Mouse (Mus musculus) cerebellum, adult 2 months (tissue): ENCODE measurements around the gene D130052B06Rik. TPM values are rescaled to one million over a fixed set of nuclear protein-coding genes. Genes with fewer than 3 reads are reported as not detected.

Experiments used
- DNase-seq, 2 experiments: peaks; one replicate each; pipeline ENCODE4 v3.0.0; 2021
- H3K27ac ChIP-seq: fragments of 200-500 bp; 2 replicates; pipeline ENCODE4 v1.5.1; 2012; ENCODE audit warnings: low read length, control low read depth, inconsistent platforms; ENCODE audit not compliant: insufficient read depth
- H3K27me3 ChIP-seq: fragments of 200-500 bp; 2 replicates; pipeline ENCODE4 v1.6.1; 2012; ENCODE audit warnings: inconsistent platforms, mild to moderate bottlenecking, low read length, moderate library complexity; ENCODE audit not compliant: control insufficient read depth, insufficient read depth
- H3K4me1 ChIP-seq: fragments of 200-500 bp; 2 replicates; pipeline ENCODE4 v1.6.1; 2011; ENCODE audit warnings: low read length; ENCODE audit not compliant: control insufficient read depth, insufficient read depth
- H3K4me3 ChIP-seq: fragments of 200-500 bp; replicated peaks from 2 replicates; pipeline ENCODE3; 2011; ENCODE audit warnings: mild to moderate bottlenecking, low read depth, low read length, control low read depth; ENCODE audit not compliant: insufficient read depth
- CTCF ChIP-seq: fragments of 200-500 bp; IDR thresholded peaks from 2 replicates; pipeline ENCODE4 v1.5.1; 2011; ENCODE audit warnings: low read depth, mild to moderate bottlenecking, control low read depth, low read length, moderate library complexity, borderline replicate concordance; ENCODE audit not compliant: insufficient read depth
- POLR2A ChIP-seq: fragments of 200-500 bp; IDR thresholded peaks from 2 replicates; pipeline ENCODE4 v1.6.1; 2011; ENCODE audit warnings: low read length, control low read depth, borderline replicate concordance; ENCODE audit not compliant: insufficient read depth
- WGBS: fragments of 180-500 bp; shearing (Covaris S2); methylation state at CpG from one replicate; pipeline ENCODE4 v1.1.7; 2018; 5-methylcytosine and 5-hydroxymethylcytosine counted together
- polyA plus RNA-seq: library from polyadenylated mRNA; depleted of rRNA; stranded (reverse); fragments of >200 nt; gene quantifications from 2 replicates; pipeline ENCODE4 v1.2.3, GENCODE M21; 2012

D130052B06Rik gene
- polyA plus RNA-seq, 1 experiment = not detected

DNA sequence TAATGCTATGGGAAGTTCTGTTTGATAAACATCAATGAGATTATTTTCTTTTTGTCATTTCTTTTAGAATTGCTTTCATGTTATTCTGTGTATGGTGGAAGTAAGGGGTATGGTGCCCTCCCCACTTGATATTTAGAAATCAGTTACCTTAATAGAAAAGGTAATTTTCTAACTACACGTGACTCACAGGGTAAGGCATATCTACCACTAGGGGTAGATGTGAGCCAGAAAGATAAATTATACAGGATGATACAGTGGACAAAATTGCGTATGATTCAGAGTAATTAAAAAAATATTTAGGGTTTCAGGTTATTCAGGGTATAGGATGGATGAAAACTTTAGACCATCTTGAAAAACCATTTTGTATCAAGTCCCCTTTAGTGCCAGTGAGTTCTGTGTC lies 50.3 kb downstream of the D130052B06Rik start:
- WGBS = 74% methylated on average over 2 of the region's 2 CpGs
- no peak for TF ChIP-seq CTCF
- TF ChIP-seq POLR2A = no peak
- Histone ChIP-seq H3K27ac (no peak overlapping the region), H3K27me3 (no peaks in the 10 kb centered on the region), H3K4me3 (no peak overlapping the region), H3K4me1 (no peaks in the 10 kb centered on the region)
- DNase-seq = no peak

- WGBS = 86% methylated on average over 2 of the region's 2 CpGs
- Histone ChIP-seq H3K4me1 (no peaks in the 10 kb centered on the region), H3K4me3 (no peak overlapping the region), H3K27me3 (no peaks in the 10 kb centered on the region), H3K27ac (no peak overlapping the region)
- TF ChIP-seq CTCF = no peak
- TF ChIP-seq POLR2A = no peak
- no peak for DNase-seq
These were observed 55.4 kb downstream of the D130052B06Rik start for GRCm38 (mm10) chr11:33654485-33654884.

GRCm38 (mm10) chr11:33655221-33655620 lies 56.1 kb downstream of the D130052B06Rik start:
- no peak for DNase-seq
- no peaks in the 10 kb centered on the region for H3K27me3 ChIP-seq
- H3K27ac ChIP-seq = no peak overlapping the region
- H3K4me3 ChIP-seq = no peak overlapping the region
- no peak for TF ChIP-seq CTCF
- no peak for TF ChIP-seq POLR2A
- 71% methylated on average over 3 of the region's 3 CpGs for WGBS
- H3K4me1 ChIP-seq = no peaks in the 10 kb centered on the region

GRCm38 (mm10) chr11:33655861-33656593 lies 56.9 kb downstream of the D130052B06Rik start:
- no peaks in the 10 kb centered on the region for H3K4me1 ChIP-seq
- no peaks in the 10 kb centered on the region for H3K27me3 ChIP-seq
- H3K4me3 ChIP-seq = no peak overlapping the region
- H3K27ac ChIP-seq = no peak overlapping the region
- no peak for TF ChIP-seq CTCF
- no peak for TF ChIP-seq POLR2A
- no peak for DNase-seq
- WGBS = 74% methylated on average over 7 of the region's 7 CpGs

- no peak for TF ChIP-seq CTCF
- no peak for TF ChIP-seq POLR2A
- Histone ChIP-seq H3K4me3 (no peak overlapping the region), H3K27ac (no peak overlapping the region), H3K27me3 (no peaks in the 10 kb centered on the region), H3K4me1 (no peaks in the 10 kb centered on the region)
- no peak for DNase-seq
- 87% methylated on average over 13 of the region's 13 CpGs for WGBS
These were observed 61.2 kb downstream of the D130052B06Rik start for GRCm38 (mm10) chr11:33660016-33660913.

- TF ChIP-seq POLR2A (no peak), CTCF (no peak)
- no peaks in the 10 kb centered on the region for H3K4me1 ChIP-seq
- H3K27me3 ChIP-seq = no peaks in the 10 kb centered on the region
- WGBS = 89% methylated on average over 2 of the region's 2 CpGs
- H3K4me3 ChIP-seq = no peak overlapping the region
- H3K27ac ChIP-seq = no peak overlapping the region
- DNase-seq = no peak
These were observed 64.5 kb downstream of the D130052B06Rik start for GRCm38 (mm10) chr11:33663599-33663998.

DNA sequence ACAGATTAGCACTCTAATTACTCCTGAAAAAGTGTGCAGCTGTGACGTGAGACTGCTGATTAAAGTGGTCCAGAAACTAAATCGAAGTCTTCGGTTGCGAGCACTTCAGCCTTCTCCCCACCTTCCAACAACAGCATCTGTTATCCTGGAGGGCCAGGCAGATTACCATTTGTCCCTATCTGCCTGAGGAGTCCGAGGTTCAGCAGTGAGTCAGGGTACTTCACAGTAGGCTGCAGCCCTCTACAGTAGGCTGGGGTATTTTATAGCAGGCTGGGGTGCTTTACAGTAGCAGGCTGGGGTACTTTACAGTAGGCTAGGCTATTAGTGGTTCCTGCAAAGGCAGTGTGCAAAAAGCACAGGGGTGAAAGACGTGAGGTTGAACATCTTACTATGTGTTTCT lies 69.3 kb downstream of the D130052B06Rik start:
- TF ChIP-seq POLR2A (no peak), CTCF (no peak)
- no peak overlapping the region for H3K4me3 ChIP-seq
- H3K27me3 ChIP-seq = no peaks in the 10 kb centered on the region
- WGBS = 56% methylated on average over 6 of the region's 6 CpGs
- H3K4me1 ChIP-seq = no peaks in the 10 kb centered on the region
- H3K27ac ChIP-seq = no peak overlapping the region
- DNase-seq = no peak
